Mouse (Mus musculus) forebrain, embryonic 12.5 days (tissue): ENCODE data around the gene Klhdc8a. TPM values are rescaled to one million over a fixed set of nuclear protein-coding genes. Genes with fewer than 3 reads are reported as not detected.

Experiments used
- ATAC-seq: fragments of 200-750 bp; cut with Nextera tagmentation; 2 replicates; pipeline ENCODE4 v1.8.0; 2017; ENCODE audit warnings: moderate TSS enrichment; ENCODE audit not compliant: low FRiP score
- H3K27ac ChIP-seq: fragments of 300-500 bp; sonication (generic); 2 replicates; pipeline ENCODE4 v1.5.1; 2016; ENCODE audit warnings: mild to moderate bottlenecking
- H3K27me3 ChIP-seq: fragments of 300-500 bp; sonication (generic); 2 replicates; pipeline ENCODE4 v1.6.1; 2016; ENCODE audit warnings: mild to moderate bottlenecking
- H3K36me3 ChIP-seq: fragments of 300-500 bp; sonication (generic); replicated peaks from 2 replicates; pipeline ENCODE4 v1.6.1; 2016; ENCODE audit warnings: mild to moderate bottlenecking
- H3K4me1 ChIP-seq: fragments of 300-500 bp; sonication (generic); 2 replicates; pipeline ENCODE4 v1.6.1; 2016
- H3K4me2 ChIP-seq: fragments of 300-500 bp; sonication (generic); 2 replicates; pipeline ENCODE4 v1.6.1; 2016; ENCODE audit warnings: mild to moderate bottlenecking, moderate library complexity
- H3K4me3 ChIP-seq: fragments of 300-500 bp; sonication (generic); replicated peaks from 2 replicates; pipeline ENCODE4 v1.5.1; 2016; ENCODE audit warnings: mild to moderate bottlenecking
- H3K9ac ChIP-seq: fragments of 300-500 bp; sonication (generic); 2 replicates; pipeline ENCODE4 v1.6.1; 2016; ENCODE audit warnings: mild to moderate bottlenecking
- H3K9me3 ChIP-seq: fragments of 300-500 bp; sonication (generic); 2 replicates; pipeline ENCODE4 v1.6.1; 2016
- WGBS: fragments of 180-500 bp; shearing (Covaris S2); methylation state at CpG from one replicate; pipeline ENCODE4 v1.1.7; 2016; 5-methylcytosine and 5-hydroxymethylcytosine counted together
- polyA plus RNA-seq: library from polyadenylated mRNA; unstranded; fragments of >200 nt; fragmentation: Nextera tagmentation; extraction: Ambion mirVana; gene quantifications from 2 replicates; pipeline ENCODE4 v1.2.1, GENCODE M21; 2016

Klhdc8a gene
- polyA plus RNA-seq, 1 experiment from 2014 or later, result 1.7 TPM

GRCm38 (mm10) chr1:132292318-132293129 lies 5.9 kb upstream of the Klhdc8a start:
- no peak; the same call in 1 of the 2 replicates for ATAC-seq
- no peaks in the 10 kb centered on the region for H3K36me3 ChIP-seq
- H3K27me3 ChIP-seq, result peaks cover 23% of the 10 kb centered on the region
- H3K9ac ChIP-seq, result no peak overlapping the region
- H3K9me3 ChIP-seq, result no peaks in the 10 kb centered on the region
- H3K4me1 ChIP-seq, result peaks cover 57% of the 10 kb centered on the region
- WGBS, result 18% methylated on average over 21 of the region's 21 CpGs
- no peak overlapping the region for H3K4me3 ChIP-seq
- H3K27ac ChIP-seq, result peak overlapping the region; percentile 79
- H3K4me2 ChIP-seq, result peak overlapping the region; percentile 22

GRCm38 (mm10) chr1:132295506-132295905 lies 2.9 kb upstream of the Klhdc8a start:
- Histone ChIP-seq H3K4me1 (peaks cover 58% of the 10 kb centered on the region), H3K36me3 (no peaks in the 10 kb centered on the region), H3K9me3 (no peaks in the 10 kb centered on the region), H3K9ac (no peak overlapping the region), H3K27ac (no peak overlapping the region), H3K4me2 (no peak overlapping the region), H3K27me3 (peaks cover 48% of the 10 kb centered on the region), H3K4me3 (no peak overlapping the region)
- no peak for ATAC-seq
- WGBS, result 65% methylated on average over 7 of the region's 7 CpGs

- Histone ChIP-seq H3K27me3 (peaks cover 48% of the 10 kb centered on the region), H3K4me3 (no peak overlapping the region), H3K9ac (no peak overlapping the region), H3K27ac (no peak overlapping the region), H3K4me1 (peaks cover 53% of the 10 kb centered on the region), H3K4me2 (no peak overlapping the region), H3K36me3 (no peaks in the 10 kb centered on the region), H3K9me3 (no peaks in the 10 kb centered on the region)
- no peak for ATAC-seq
- WGBS, result 69% methylated on average over 3 of the region's 3 CpGs
Measured at GRCm38 (mm10) chr1:132296051-132296450, 2.4 kb upstream of the Klhdc8a start.

GRCm38 (mm10) chr1:132298801-132299464 lies 507 bp downstream of the Klhdc8a start:
- peak overlapping the region; percentile 57 for H3K27ac ChIP-seq
- WGBS, result 1% methylated on average over 69 of the region's 71 CpGs
- ATAC-seq, result peak; percentile 76
- H3K27me3 ChIP-seq, result peaks cover 64% of the 10 kb centered on the region
- H3K9ac ChIP-seq, result peak overlapping the region; percentile 79
- H3K4me3 ChIP-seq, result peak overlapping the region; percentile 65
- peaks cover 46% of the 10 kb centered on the region for H3K4me1 ChIP-seq
- peak overlapping the region; percentile 100 for H3K4me2 ChIP-seq
- no peaks in the 10 kb centered on the region for H3K36me3 ChIP-seq
- H3K9me3 ChIP-seq, result no peaks in the 10 kb centered on the region

GRCm38 (mm10) chr1:132299744-132300143 lies 1.3 kb downstream of the Klhdc8a start:
- Histone ChIP-seq H3K27ac (no peak overlapping the region), H3K4me1 (peaks cover 50% of the 10 kb centered on the region), H3K27me3 (peaks cover 61% of the 10 kb centered on the region), H3K9ac (no peak overlapping the region), H3K4me3 (peak overlapping the region; percentile 65), H3K4me2 (peak overlapping the region; percentile 100; the same call in 1 of the 2 replicates), H3K36me3 (no peaks in the 10 kb centered on the region), H3K9me3 (no peaks in the 10 kb centered on the region)
- no peak for ATAC-seq
- WGBS, result 78% methylated on average over 5 of the region's 5 CpGs

- Histone ChIP-seq H3K9ac (no peak overlapping the region), H3K36me3 (no peaks in the 10 kb centered on the region), H3K9me3 (no peaks in the 10 kb centered on the region), H3K4me2 (no peak overlapping the region), H3K4me3 (no peak overlapping the region), H3K27ac (no peak overlapping the region), H3K27me3 (peaks cover 60% of the 10 kb centered on the region), H3K4me1 (peaks cover 52% of the 10 kb centered on the region)
- no peak for ATAC-seq
- WGBS, result 93% methylated on average over 5 of the region's 5 CpGs
Measured at GRCm38 (mm10) chr1:132301242-132301641, 2.8 kb downstream of the Klhdc8a start.

GRCm38 (mm10) chr1:132302341-132302866 lies 4.0 kb downstream of the Klhdc8a start:
- no peak for ATAC-seq
- Histone ChIP-seq H3K9ac (no peak overlapping the region), H3K36me3 (no peaks in the 10 kb centered on the region), H3K4me3 (no peak overlapping the region), H3K27me3 (peaks cover 61% of the 10 kb centered on the region), H3K27ac (no peak overlapping the region), H3K4me1 (peaks cover 46% of the 10 kb centered on the region), H3K9me3 (no peaks in the 10 kb centered on the region), H3K4me2 (no peak overlapping the region)
- 92% methylated on average over 9 of the region's 9 CpGs for WGBS

- peaks cover 23% of the 10 kb centered on the region; the same call in 1 of the 2 replicates for H3K4me1 ChIP-seq
- H3K4me2 ChIP-seq, result no peak overlapping the region
- H3K27me3 ChIP-seq, result peaks cover 41% of the 10 kb centered on the region
- H3K9ac ChIP-seq, result no peak overlapping the region
- H3K36me3 ChIP-seq, result no peaks in the 10 kb centered on the region
- H3K9me3 ChIP-seq, result no peaks in the 10 kb centered on the region
- H3K27ac ChIP-seq, result no peak overlapping the region
- no peak overlapping the region for H3K4me3 ChIP-seq
- 67% methylated on average over 9 of the region's 9 CpGs for WGBS
- ATAC-seq, result no peak
Measured at GRCm38 (mm10) chr1:132304618-132305214, 6.3 kb downstream of the Klhdc8a start.

- ATAC-seq, result no peak; the same call in 1 of the 2 replicates
- peaks cover 28% of the 10 kb centered on the region for H3K27me3 ChIP-seq
- H3K36me3 ChIP-seq, result no peaks in the 10 kb centered on the region
- peaks cover 21% of the 10 kb centered on the region; the same call in 1 of the 2 replicates for H3K4me1 ChIP-seq
- H3K9me3 ChIP-seq, result no peaks in the 10 kb centered on the region
- no peak overlapping the region for H3K4me3 ChIP-seq
- 35% methylated on average over 4 of the region's 4 CpGs for WGBS
- H3K27ac ChIP-seq, result no peak overlapping the region
- no peak overlapping the region for H3K9ac ChIP-seq
- no peak overlapping the region for H3K4me2 ChIP-seq
Measured at GRCm38 (mm10) chr1:132306160-132306559, 7.7 kb downstream of the Klhdc8a start.

- 15% methylated on average over 4 of the region's 4 CpGs for WGBS
- H3K4me3 ChIP-seq, result no peak overlapping the region
Measured at GRCm38 (mm10) chr1:132306808-132307207, 8.4 kb downstream of the Klhdc8a start.

GRCm38 (mm10) chr1:132307962-132308361 lies 9.5 kb downstream of the Klhdc8a start:
- H3K4me2 ChIP-seq, result no peak overlapping the region
- H3K9ac ChIP-seq, result no peak overlapping the region
- H3K36me3 ChIP-seq, result no peaks in the 10 kb centered on the region
- no peak overlapping the region for H3K4me3 ChIP-seq
- ATAC-seq, result no peak
- no peaks in the 10 kb centered on the region for H3K9me3 ChIP-seq
- 85% methylated on average over 6 of the region's 6 CpGs for WGBS
- peaks cover 18% of the 10 kb centered on the region; the same call in 1 of the 2 replicates for H3K27me3 ChIP-seq
- peaks cover 16% of the 10 kb centered on the region; the same call in 1 of the 2 replicates for H3K4me1 ChIP-seq
- H3K27ac ChIP-seq, result no peak overlapping the region

More at GRCm38 (mm10) chr1:132306808-132307207, 8.4 kb downstream of the Klhdc8a start:
- H3K27ac ChIP-seq, result no peak overlapping the region
- ATAC-seq, result no peak
- H3K36me3 ChIP-seq, result no peaks in the 10 kb centered on the region
- peaks cover 26% of the 10 kb centered on the region for H3K27me3 ChIP-seq
- peaks cover 19% of the 10 kb centered on the region; the same call in 1 of the 2 replicates for H3K4me1 ChIP-seq
- H3K9ac ChIP-seq, result no peak overlapping the region
- no peak overlapping the region for H3K4me2 ChIP-seq
- no peaks in the 10 kb centered on the region for H3K9me3 ChIP-seq

GRCm38 (mm10) chr1:132308674-132309073 lies 10.2 kb downstream of the Klhdc8a start:
- Histone ChIP-seq H3K9ac (no peak overlapping the region), H3K27ac (no peak overlapping the region), H3K27me3 (peaks cover 16% of the 10 kb centered on the region; the same call in 1 of the 2 replicates), H3K9me3 (no peaks in the 10 kb centered on the region), H3K4me1 (peaks cover 11% of the 10 kb centered on the region; the same call in 1 of the 2 replicates), H3K36me3 (no peaks in the 10 kb centered on the region), H3K4me3 (no peak overlapping the region), H3K4me2 (no peak overlapping the region)
- WGBS, result 86% methylated on average over 7 of the region's 7 CpGs
- ATAC-seq, result no peak
